Mouse (Mus musculus): ENCODE data around the gene Tlcd1. TPM values are rescaled to one million over a fixed set of nuclear protein-coding genes. Genes with fewer than 3 reads are reported as not detected.

Tlcd1 gene
- polyA plus RNA-seq, 1 experiment: 17.4 TPM

- Histone ChIP-seq H3ac (ENCODE audit: control insufficient read depth, insufficient read length) (no peak overlapping the region), H3K36me3 (ENCODE audit: control insufficient read depth, insufficient read depth) (peaks cover 40% of the 10 kb centered on the region), H3K79me2 (ENCODE audit: control insufficient read depth, insufficient read depth) (peaks cover 64% of the 10 kb centered on the region), H3K4me3 (peak overlapping the region; percentile 100), H3K27me3 (ENCODE audit: control insufficient read depth, insufficient read depth, insufficient read length) (no peaks in the 10 kb centered on the region), H3K4me2 (ENCODE audit: low read depth) (peak overlapping the region; percentile 95)
- TF ChIP-seq POLR2A (IDR thresholded peaks at IDR 0.05; ENCODE audit: insufficient read length, low read depth) (peak; percentile 6), POLR2AphosphoS2 (IDR thresholded peaks at IDR 0.05; ENCODE audit: insufficient read length, low read depth) (peak; percentile 57), E2F4 (IDR thresholded peaks at IDR 0.05; ENCODE audit: insufficient read depth) (no peak)
Observed at GRCm38 (mm10) chr11:78160675-78161074, 15.8 kb upstream of the Tlcd1 start.

DNA sequence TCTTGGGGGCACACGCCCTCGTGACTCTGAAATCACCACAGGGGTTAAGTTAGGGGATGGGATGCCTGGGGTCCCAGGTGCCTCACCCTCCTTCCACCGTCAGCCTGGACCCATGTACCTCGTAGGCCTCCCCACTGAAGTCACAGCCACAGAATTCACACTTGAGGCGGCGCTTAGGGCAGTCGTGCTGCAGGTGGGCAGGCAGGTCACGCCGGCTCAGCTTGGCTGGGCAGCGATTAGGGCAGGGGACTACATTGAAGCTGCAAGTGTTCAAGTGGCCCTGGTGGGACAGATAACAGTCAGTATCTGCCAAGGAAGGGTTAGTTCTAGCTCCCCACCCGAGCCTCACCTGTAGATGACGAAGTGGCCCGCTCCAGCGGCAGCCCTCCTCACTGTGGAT lies 15.3 kb upstream of the Tlcd1 start:
- H3K4me2 ChIP-seq (ENCODE audit: low read depth): peak overlapping the region; percentile 95
- H3K4me3 ChIP-seq: peak overlapping the region; percentile 100
- TF ChIP-seq REST (IDR thresholded peaks at IDR 0.05; ENCODE audit: insufficient read depth, insufficient read length): no peak
- no peak for TF ChIP-seq TCF3 (IDR thresholded peaks at IDR 0.05; ENCODE audit: insufficient read length, low read depth)
- TF ChIP-seq POLR2AphosphoS2 (IDR thresholded peaks at IDR 0.05; ENCODE audit: insufficient read length, low read depth): peak; percentile 52
- peak; percentile 47 for TF ChIP-seq POLR2A (IDR thresholded peaks at IDR 0.05; ENCODE audit: insufficient read length, low read depth)
- H3K36me3 ChIP-seq (ENCODE audit: control insufficient read depth, insufficient read depth): peaks cover 40% of the 10 kb centered on the region
- H3ac ChIP-seq (ENCODE audit: control insufficient read depth, insufficient read length): peak overlapping the region; percentile 8
- no peaks in the 10 kb centered on the region for H3K27me3 ChIP-seq (ENCODE audit: control insufficient read depth, insufficient read depth, insufficient read length)
- peaks cover 64% of the 10 kb centered on the region for H3K79me2 ChIP-seq (ENCODE audit: control insufficient read depth, insufficient read depth)

DNA sequence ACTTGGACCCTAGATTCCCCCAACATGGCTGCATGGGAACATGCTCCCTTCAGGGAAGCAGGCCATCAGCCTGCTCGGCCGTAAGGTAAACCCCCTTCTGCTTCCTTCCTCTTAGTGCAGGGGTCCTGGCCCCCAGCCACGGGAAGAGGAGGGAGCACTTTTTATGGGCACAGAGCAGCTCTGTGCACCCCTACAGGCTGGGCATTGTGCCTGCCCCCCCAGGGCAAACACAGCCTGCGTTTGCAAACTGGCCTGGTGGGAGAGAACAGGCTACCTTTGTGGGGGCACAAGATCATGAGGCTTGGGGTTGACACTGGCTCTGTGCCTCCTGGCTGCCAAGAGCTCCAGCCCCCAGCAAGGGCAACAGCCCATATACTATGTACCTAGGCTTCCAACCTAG lies 14.5 kb upstream of the Tlcd1 start:
- TF ChIP-seq POLR2AphosphoS2 (IDR thresholded peaks at IDR 0.05; ENCODE audit: insufficient read length, low read depth): no peak

GRCm38 (mm10) chr11:78162504-78162903 lies 14.0 kb upstream of the Tlcd1 start:
- H3K4me3 ChIP-seq: peak overlapping the region; percentile 100
- peaks cover 64% of the 10 kb centered on the region for H3K79me2 ChIP-seq (ENCODE audit: control insufficient read depth, insufficient read depth)
- H3K36me3 ChIP-seq (ENCODE audit: control insufficient read depth, insufficient read depth): peaks cover 39% of the 10 kb centered on the region
- peak overlapping the region; percentile 95 for H3K4me2 ChIP-seq (ENCODE audit: low read depth)
- TF ChIP-seq POLR2AphosphoS2 (IDR thresholded peaks at IDR 0.05; ENCODE audit: insufficient read length, low read depth) (peak; percentile 67), POLR2A (IDR thresholded peaks at IDR 0.05; ENCODE audit: insufficient read length, low read depth) (peak; percentile 41), MYOD1 (IDR thresholded peaks at IDR 0.05; ENCODE audit: control insufficient read depth in 1 of 3, insufficient read length in 2 of 3, low read depth in 2 of 3) (peak; percentile 99 to 100 (median 100)), MAX (IDR thresholded peaks at IDR 0.05; ENCODE audit: low read depth) (no peak), USF1 (IDR thresholded peaks at IDR 0.05; ENCODE audit: low read depth) (no peak), TCF12 (IDR thresholded peaks at IDR 0.05; ENCODE audit: insufficient read depth, poor library complexity, severe bottlenecking) (peak; percentile 100), MYOG (IDR thresholded peaks at IDR 0.05; ENCODE audit: control insufficient read depth in 1 of 3, insufficient read depth in 1 of 3, insufficient read length in 2 of 3, low read depth in 2 of 3) (peak; percentile 99 to 100 (median 100)), SRF (IDR thresholded peaks at IDR 0.05; ENCODE audit: control insufficient read depth, insufficient read length, low read depth) (no peak), TCF3 (IDR thresholded peaks at IDR 0.05; ENCODE audit: insufficient read length, low read depth) (peak; percentile 100)
- H3ac ChIP-seq (ENCODE audit: control insufficient read depth, insufficient read length): peak overlapping the region; percentile 96
- H3K27me3 ChIP-seq (ENCODE audit: control insufficient read depth, insufficient read depth, insufficient read length): no peaks in the 10 kb centered on the region

More for the DNA sequence above, 14.5 kb upstream of the Tlcd1 start:
- Histone ChIP-seq H3K4me3 (peak overlapping the region; percentile 100), H3K36me3 (ENCODE audit: control insufficient read depth, insufficient read depth) (peaks cover 40% of the 10 kb centered on the region), H3K79me2 (ENCODE audit: control insufficient read depth, insufficient read depth) (peaks cover 64% of the 10 kb centered on the region), H3K27me3 (ENCODE audit: control insufficient read depth, insufficient read depth, insufficient read length) (no peaks in the 10 kb centered on the region), H3ac (ENCODE audit: control insufficient read depth, insufficient read length) (peak overlapping the region; percentile 8), H3K4me2 (ENCODE audit: low read depth) (peak overlapping the region; percentile 95)

DNA sequence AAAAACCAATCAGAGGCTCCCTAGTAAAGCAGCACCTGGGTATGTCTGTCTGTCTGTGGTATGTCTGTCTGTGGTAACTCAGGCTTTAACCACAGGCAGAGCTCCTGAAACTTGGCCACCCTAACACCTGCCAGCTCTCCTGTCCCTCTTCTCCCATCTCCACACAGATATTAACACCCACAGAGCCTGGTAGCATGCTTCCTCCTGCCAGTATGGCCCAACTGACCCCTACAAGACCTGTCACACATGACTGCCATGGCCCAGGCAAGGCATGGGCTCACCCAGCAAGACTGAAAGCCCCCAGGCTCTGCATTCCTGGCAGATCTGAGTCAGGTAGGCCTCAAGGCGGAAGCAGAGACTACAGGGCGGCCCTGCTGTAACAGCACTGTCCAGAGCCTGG lies 13.5 kb upstream of the Tlcd1 start:
- peaks cover 34% of the 10 kb centered on the region for H3K36me3 ChIP-seq (ENCODE audit: control insufficient read depth, insufficient read depth)
- peak; percentile 85 to 92 (median 90) for TF ChIP-seq MYOD1 (IDR thresholded peaks at IDR 0.05; ENCODE audit: control insufficient read depth in 1 of 3, insufficient read length in 2 of 3, low read depth in 2 of 3)
- peak; percentile 36 for TF ChIP-seq TCF3 (IDR thresholded peaks at IDR 0.05; ENCODE audit: insufficient read length, low read depth)
- TF ChIP-seq E2F4 (IDR thresholded peaks at IDR 0.05; ENCODE audit: insufficient read depth): no peak
- TF ChIP-seq SRF (IDR thresholded peaks at IDR 0.05; ENCODE audit: control insufficient read depth, insufficient read length, low read depth): peak; percentile 26
- no peak for TF ChIP-seq USF1 (IDR thresholded peaks at IDR 0.05; ENCODE audit: low read depth)
- peak; percentile 85 for TF ChIP-seq TCF12 (IDR thresholded peaks at IDR 0.05; ENCODE audit: insufficient read depth, poor library complexity, severe bottlenecking)
- no peak for TF ChIP-seq MAX (IDR thresholded peaks at IDR 0.05; ENCODE audit: low read depth)
- peak; percentile 54 for TF ChIP-seq POLR2AphosphoS2 (IDR thresholded peaks at IDR 0.05; ENCODE audit: insufficient read length, low read depth)
- TF ChIP-seq POLR2A (IDR thresholded peaks at IDR 0.05; ENCODE audit: insufficient read length, low read depth): no peak
- no peak for TF ChIP-seq CEBPB (IDR thresholded peaks at IDR 0.05; ENCODE audit: insufficient read depth, poor library complexity, severe bottlenecking)
- TF ChIP-seq MYOG (IDR thresholded peaks at IDR 0.05; ENCODE audit: control insufficient read depth in 1 of 3, insufficient read depth in 1 of 3, insufficient read length in 2 of 3, low read depth in 2 of 3): peak in 2 of 3 experiments; percentile 69 to 88
- TF ChIP-seq REST (IDR thresholded peaks at IDR 0.05; ENCODE audit: insufficient read depth, insufficient read length): no peak
- H3ac ChIP-seq (ENCODE audit: control insufficient read depth, insufficient read length): peak overlapping the region; percentile 96
- peaks cover 58% of the 10 kb centered on the region for H3K79me2 ChIP-seq (ENCODE audit: control insufficient read depth, insufficient read depth)
- no peaks in the 10 kb centered on the region for H3K27me3 ChIP-seq (ENCODE audit: control insufficient read depth, insufficient read depth, insufficient read length)
- peak overlapping the region; percentile 100 for H3K4me3 ChIP-seq
- peak overlapping the region; percentile 95 for H3K4me2 ChIP-seq (ENCODE audit: low read depth)
